Mouse (Mus musculus) midbrain, embryonic 12.5 days (tissue): ENCODE data around the gene Gm20425. TPM values are rescaled to one million over a fixed set of nuclear protein-coding genes. Genes with fewer than 3 reads are reported as not detected.

ENCODE experiments used
- ATAC-seq: fragments of 200-750 bp; cut with Nextera tagmentation; 2 replicates; pipeline ENCODE4 v1.8.0; 2017; ENCODE audit warnings: low read depth, moderate TSS enrichment, moderate library complexity; ENCODE audit not compliant: low FRiP score
- H3K27ac ChIP-seq: fragments of 300-500 bp; sonication (generic); replicated peaks from 2 replicates; pipeline ENCODE4 v1.5.1; 2016; ENCODE audit warnings: mild to moderate bottlenecking
- H3K27me3 ChIP-seq: fragments of 300-500 bp; sonication (generic); 2 replicates; pipeline ENCODE4 v1.6.1; 2016; ENCODE audit warnings: mild to moderate bottlenecking
- H3K36me3 ChIP-seq: fragments of 300-500 bp; sonication (generic); 2 replicates; pipeline ENCODE4 v1.6.1; 2016
- H3K4me1 ChIP-seq: fragments of 300-500 bp; sonication (generic); 2 replicates; pipeline ENCODE4 v1.6.1; 2016
- H3K4me2 ChIP-seq: fragments of 300-500 bp; sonication (generic); replicated peaks from 2 replicates; pipeline ENCODE4 v1.6.1; 2016; ENCODE audit warnings: mild to moderate bottlenecking, moderate library complexity
- H3K4me3 ChIP-seq: fragments of 300-500 bp; sonication (generic); 2 replicates; pipeline ENCODE4 v1.5.1; 2016; ENCODE audit warnings: mild to moderate bottlenecking
- H3K9ac ChIP-seq: fragments of 300-500 bp; sonication (generic); replicated peaks from 2 replicates; pipeline ENCODE4 v1.6.1; 2016; ENCODE audit warnings: mild to moderate bottlenecking, moderate library complexity
- H3K9me3 ChIP-seq: fragments of 300-500 bp; sonication (generic); 2 replicates; pipeline ENCODE4 v1.6.1; 2016; ENCODE audit warnings: mild to moderate bottlenecking
- WGBS: fragments of 180-500 bp; shearing (Covaris S2); methylation state at CpG from one replicate; pipeline ENCODE4 v1.1.7; 2016; 5-methylcytosine and 5-hydroxymethylcytosine counted together
- polyA plus RNA-seq: library from polyadenylated mRNA; unstranded; fragments of >200 nt; fragmentation: Nextera tagmentation; extraction: Ambion mirVana; gene quantifications from 2 replicates; pipeline ENCODE4 v1.2.1, GENCODE M21; 2016

The Gm20425 gene
- 1.7 and 5.3 TPM in 2 replicates for polyA plus RNA-seq

DNA sequence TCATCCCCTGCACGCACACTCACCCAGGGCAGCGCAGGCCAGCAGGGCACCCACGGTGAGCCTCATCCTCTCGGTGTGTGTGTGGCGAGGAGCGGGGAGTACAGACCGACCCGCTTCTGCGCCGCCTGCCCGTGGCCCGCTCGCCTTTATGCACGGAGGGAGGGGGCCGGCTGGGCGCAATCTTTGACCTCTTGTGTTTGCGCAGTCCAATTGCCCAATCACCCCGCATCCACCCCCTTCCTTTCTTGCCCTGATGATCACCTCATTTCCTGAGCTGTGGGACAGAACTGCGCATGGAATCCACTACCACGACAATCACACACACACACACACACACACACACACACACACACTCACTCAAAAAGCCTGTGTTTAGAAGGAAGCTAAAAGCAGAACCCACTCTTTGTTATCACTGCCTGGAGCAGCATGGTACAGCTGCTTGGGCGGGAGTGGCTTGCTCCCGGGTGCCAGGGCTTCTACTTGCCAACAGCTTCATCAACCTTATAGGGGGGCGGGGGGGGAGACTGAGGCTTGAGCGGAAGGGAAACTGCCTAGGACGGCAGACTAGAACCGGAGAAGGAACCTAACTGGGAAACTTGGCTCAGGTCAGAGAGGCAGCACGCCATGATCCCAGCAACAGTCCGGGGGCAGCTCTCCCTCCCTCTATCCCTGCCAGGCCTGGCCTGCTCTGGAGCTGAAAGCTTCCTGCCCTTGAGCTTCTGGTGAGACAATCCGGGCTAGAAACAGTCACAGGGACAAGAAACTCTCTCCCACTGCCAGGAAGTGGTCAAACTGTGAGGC, at the start of gene Gm20425, which contains the start of gene Trf:
Gene Gm20425 (minus strand): TSS at position 157 of the 801 bp plus-strand sequence.
Gene Trf (minus strand): TSS at position 294 of the 801 bp plus-strand sequence.
- H3K27me3 ChIP-seq: no peaks in the 10 kb centered on the region

DNA sequence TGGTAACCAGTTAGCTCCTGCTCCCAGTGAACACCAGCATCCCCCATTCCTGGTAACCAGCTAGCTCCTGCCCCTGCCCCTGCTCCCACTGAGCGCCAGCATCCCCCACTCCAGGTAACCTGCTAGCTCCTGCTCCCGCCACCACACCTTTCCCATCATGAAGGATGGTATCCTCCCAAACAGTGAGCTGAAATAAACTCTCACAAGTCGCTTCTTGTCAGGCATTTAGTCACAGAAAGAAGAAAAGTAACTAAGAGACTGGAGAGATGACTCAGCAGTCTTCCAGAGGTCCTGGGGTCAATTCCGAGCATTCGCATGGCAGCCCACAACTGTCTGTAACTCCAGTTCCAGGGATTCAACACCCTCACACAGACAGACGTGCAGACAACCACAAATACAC, 46.8 kb upstream of the Gm20425 start:
- no peak overlapping the region for H3K9ac ChIP-seq
- H3K4me1 ChIP-seq: no peaks in the 10 kb centered on the region
- ATAC-seq: no peak
- H3K27ac ChIP-seq: no peak overlapping the region
- H3K4me3 ChIP-seq: no peak overlapping the region
- H3K4me2 ChIP-seq: no peak overlapping the region
- H3K27me3 ChIP-seq: no peaks in the 10 kb centered on the region
- 87% methylated on average over 6 of the region's 6 CpGs for WGBS
- no peaks in the 10 kb centered on the region for H3K9me3 ChIP-seq
- no peaks in the 10 kb centered on the region for H3K36me3 ChIP-seq

More for the DNA sequence above, at the start of gene Gm20425, which contains the start of gene Trf:
- no peaks in the 10 kb centered on the region for H3K9me3 ChIP-seq
- H3K4me2 ChIP-seq: peak within 1 kb of the TSS; percentile 26
- H3K36me3 ChIP-seq: no peaks in the 10 kb centered on the region
- no peak within 1 kb of the TSS for H3K27ac ChIP-seq
- 61% methylated on average over 27 of the region's 29 CpGs for WGBS
- 0 out of 2 replicates have a peak within 1 kb of the TSS, but pooled peaks have one; percentile 11 for H3K9ac ChIP-seq
- H3K4me1 ChIP-seq: peaks cover 10% of the 10 kb centered on the region
- ATAC-seq: 0 out of 2 replicates have a peak, but pooled peaks have one; percentile 19
- H3K4me3 ChIP-seq: no peak within 1 kb of the TSS

DNA sequence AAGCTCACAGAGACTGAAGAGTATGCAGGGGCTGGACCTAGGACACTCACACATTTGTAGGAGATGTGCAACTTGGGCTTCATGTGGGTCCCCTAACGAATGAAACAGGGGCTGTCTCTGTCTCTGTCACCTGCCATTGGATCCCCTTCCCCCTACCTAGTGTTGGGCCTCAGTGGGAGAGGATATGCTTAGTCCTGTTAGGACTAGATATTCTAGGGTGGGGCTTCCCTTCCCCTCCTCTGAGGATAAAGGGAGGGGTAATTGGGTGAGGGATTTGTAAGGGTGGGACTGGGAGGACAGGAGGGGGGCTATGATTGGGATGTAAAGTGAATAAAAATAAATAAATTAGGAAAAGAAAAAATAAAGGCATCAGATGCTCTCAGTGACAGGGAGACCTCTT, 45.6 kb upstream of the Gm20425 start:
- Histone ChIP-seq H3K27ac (no peak overlapping the region), H3K27me3 (no peaks in the 10 kb centered on the region), H3K4me2 (no peak overlapping the region), H3K36me3 (no peaks in the 10 kb centered on the region), H3K9ac (no peak overlapping the region), H3K4me1 (no peaks in the 10 kb centered on the region), H3K4me3 (no peak overlapping the region), H3K9me3 (no peaks in the 10 kb centered on the region)
- no peak for ATAC-seq
- 73% methylated on average over 1 of the region's 1 CpGs for WGBS

GRCm38 (mm10) chr9:103274819-103275218, 44.7 kb upstream of the Gm20425 start:
- ATAC-seq: no peak
- 90% methylated on average over 8 of the region's 8 CpGs for WGBS
- H3K4me3 ChIP-seq: no peak overlapping the region
- no peaks in the 10 kb centered on the region for H3K9me3 ChIP-seq
- H3K27ac ChIP-seq: no peak overlapping the region
- H3K4me1 ChIP-seq: no peaks in the 10 kb centered on the region
- no peak overlapping the region for H3K9ac ChIP-seq
- H3K27me3 ChIP-seq: no peaks in the 10 kb centered on the region
- no peaks in the 10 kb centered on the region for H3K36me3 ChIP-seq
- no peak overlapping the region for H3K4me2 ChIP-seq

- H3K36me3 ChIP-seq: no peaks in the 10 kb centered on the region
- no peak overlapping the region for H3K4me2 ChIP-seq
- no peak overlapping the region for H3K27ac ChIP-seq
- H3K27me3 ChIP-seq: no peaks in the 10 kb centered on the region; the same call in 1 of the 2 replicates
- H3K9me3 ChIP-seq: no peaks in the 10 kb centered on the region
- no peak overlapping the region for H3K4me3 ChIP-seq
- H3K4me1 ChIP-seq: no peaks in the 10 kb centered on the region
- no peak for ATAC-seq
- 44% methylated on average over 4 of the region's 4 CpGs for WGBS
- no peak overlapping the region for H3K9ac ChIP-seq
These were observed 41.0 kb upstream of the Gm20425 start for GRCm38 (mm10) chr9:103271104-103271503.

- 88% methylated on average over 4 of the region's 4 CpGs for WGBS
- Histone ChIP-seq H3K4me1 (no peaks in the 10 kb centered on the region), H3K4me3 (no peak overlapping the region), H3K36me3 (no peaks in the 10 kb centered on the region), H3K27ac (no peak overlapping the region), H3K27me3 (no peaks in the 10 kb centered on the region; the same call in 1 of the 2 replicates), H3K9me3 (no peaks in the 10 kb centered on the region), H3K4me2 (no peak overlapping the region), H3K9ac (no peak overlapping the region)
- ATAC-seq: no peak
These were observed 35.7 kb upstream of the Gm20425 start for GRCm38 (mm10) chr9:103265778-103266177.

DNA sequence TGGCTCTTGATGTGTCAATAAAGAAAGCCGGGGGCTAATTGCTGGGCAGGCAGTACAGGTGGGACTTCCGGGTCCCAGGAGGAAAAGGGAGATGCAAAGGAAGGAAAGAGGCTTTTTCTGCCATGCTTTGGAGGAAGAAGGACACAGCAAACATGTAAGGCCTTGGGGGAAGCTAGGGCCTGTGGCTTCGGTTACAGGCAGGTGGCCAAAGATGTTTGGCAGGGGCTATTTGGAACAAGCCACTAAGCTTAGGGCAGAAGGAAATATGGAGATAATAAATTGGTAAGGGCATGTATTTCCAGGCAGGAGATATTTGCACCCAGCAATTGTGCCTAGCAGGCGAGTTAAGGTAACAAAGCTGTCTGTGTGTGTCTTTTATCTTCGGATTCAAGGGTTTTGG, 22.8 kb upstream of the Gm20425 start:
- no peaks in the 10 kb centered on the region for H3K36me3 ChIP-seq
- H3K4me2 ChIP-seq: no peak overlapping the region
- no peak overlapping the region for H3K9ac ChIP-seq
- no peaks in the 10 kb centered on the region for H3K27me3 ChIP-seq
- no peak for ATAC-seq
- no peak overlapping the region for H3K27ac ChIP-seq
- no peak overlapping the region for H3K4me3 ChIP-seq
- H3K4me1 ChIP-seq: no peaks in the 10 kb centered on the region
- no peaks in the 10 kb centered on the region for H3K9me3 ChIP-seq
- 88% methylated on average over 5 of the region's 5 CpGs for WGBS

DNA sequence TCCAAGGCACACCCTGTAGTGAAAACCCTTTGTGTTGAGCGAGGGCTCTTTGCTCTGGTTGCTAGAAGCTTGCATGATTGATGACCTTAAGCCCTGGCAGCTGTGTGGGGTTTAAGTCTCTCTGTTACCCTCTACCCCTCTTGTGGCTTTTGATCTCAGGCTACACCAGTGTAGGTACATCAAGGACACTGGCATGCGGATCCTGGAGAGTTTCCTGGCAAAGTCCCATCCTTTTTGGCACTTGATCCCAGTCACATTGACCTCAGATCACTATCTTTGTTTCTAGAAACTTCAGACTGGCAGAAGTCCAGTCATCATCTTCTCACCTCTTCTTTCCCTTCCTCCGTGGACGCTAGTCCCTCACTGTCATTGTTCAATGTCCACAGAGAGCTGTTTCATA, 18.5 kb upstream of the Gm20425 start:
- WGBS: 61% methylated on average over 4 of the region's 4 CpGs
- no peak for ATAC-seq
- H3K4me1 ChIP-seq: no peaks in the 10 kb centered on the region
- H3K27me3 ChIP-seq: no peaks in the 10 kb centered on the region
- H3K4me3 ChIP-seq: no peak overlapping the region
- H3K9ac ChIP-seq: no peak overlapping the region
- no peaks in the 10 kb centered on the region for H3K9me3 ChIP-seq
- H3K36me3 ChIP-seq: no peaks in the 10 kb centered on the region
- H3K27ac ChIP-seq: no peak overlapping the region
- no peak overlapping the region for H3K4me2 ChIP-seq

DNA sequence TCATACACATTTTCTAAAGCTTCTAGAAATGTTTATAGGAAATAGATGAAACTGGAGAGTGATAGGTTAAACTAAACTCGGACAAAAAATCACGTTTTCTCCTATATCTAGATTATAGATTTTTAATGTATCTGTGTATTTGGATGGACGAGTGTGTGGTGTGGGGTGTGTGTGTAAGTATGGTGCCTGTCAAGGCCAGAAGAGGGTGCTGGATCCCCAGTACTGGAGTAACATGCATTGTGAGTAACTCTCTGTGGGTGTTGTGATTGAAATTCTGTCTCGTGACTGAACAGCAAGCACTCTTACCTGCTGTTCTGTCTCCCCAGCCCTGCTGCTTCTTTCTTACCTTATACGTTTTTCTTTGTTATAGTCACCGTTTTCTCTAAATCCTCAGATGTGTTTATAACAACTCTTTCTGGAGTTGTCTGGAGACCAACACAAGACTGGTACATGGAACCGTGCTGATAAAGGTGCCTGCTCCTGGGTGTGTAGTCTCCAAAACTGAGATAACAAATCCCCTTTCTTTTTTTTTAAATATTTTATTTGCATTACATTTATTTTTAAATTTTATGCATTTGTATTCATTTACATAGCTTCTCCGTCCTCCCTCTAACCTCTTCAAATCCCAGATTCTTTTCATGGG, 16.5 kb upstream of the Gm20425 start:
- H3K4me3 ChIP-seq: no peak overlapping the region
- ATAC-seq: no peak
- WGBS: 89% methylated on average over 8 of the region's 8 CpGs
- H3K27me3 ChIP-seq: no peaks in the 10 kb centered on the region
- H3K4me1 ChIP-seq: no peaks in the 10 kb centered on the region
- H3K27ac ChIP-seq: no peak overlapping the region
- no peaks in the 10 kb centered on the region for H3K9me3 ChIP-seq
- no peaks in the 10 kb centered on the region for H3K36me3 ChIP-seq
- no peak overlapping the region for H3K4me2 ChIP-seq
- no peak overlapping the region for H3K9ac ChIP-seq

- ATAC-seq: no peak
- no peaks in the 10 kb centered on the region for H3K27me3 ChIP-seq
- no peak overlapping the region for H3K27ac ChIP-seq
- H3K9ac ChIP-seq: no peak overlapping the region
- H3K36me3 ChIP-seq: no peaks in the 10 kb centered on the region
- WGBS: 93% methylated on average over 4 of the region's 4 CpGs
- no peaks in the 10 kb centered on the region for H3K4me1 ChIP-seq
- H3K9me3 ChIP-seq: no peaks in the 10 kb centered on the region
- H3K4me3 ChIP-seq: no peak overlapping the region
- H3K4me2 ChIP-seq: no peak overlapping the region
These were observed 13.5 kb upstream of the Gm20425 start for GRCm38 (mm10) chr9:103243640-103244039.

- Histone ChIP-seq H3K4me2 (no peak overlapping the region), H3K9ac (no peak overlapping the region), H3K27me3 (no peaks in the 10 kb centered on the region), H3K27ac (no peak overlapping the region), H3K4me1 (no peaks in the 10 kb centered on the region), H3K36me3 (no peaks in the 10 kb centered on the region), H3K4me3 (no peak overlapping the region), H3K9me3 (no peaks in the 10 kb centered on the region)
- WGBS: 83% methylated on average over 2 of the region's 2 CpGs
- ATAC-seq: no peak
These were observed 11.1 kb upstream of the Gm20425 start for GRCm38 (mm10) chr9:103241206-103241605.

GRCm38 (mm10) chr9:103239471-103239870, 9.4 kb upstream of the Gm20425 start:
- peaks cover 4% of the 10 kb centered on the region; the same call in 1 of the 2 replicates for H3K4me1 ChIP-seq
- no peak overlapping the region for H3K4me2 ChIP-seq
- H3K9ac ChIP-seq: no peak overlapping the region
- H3K27ac ChIP-seq: no peak overlapping the region
- no peaks in the 10 kb centered on the region for H3K36me3 ChIP-seq
- no peak overlapping the region for H3K4me3 ChIP-seq
- no peaks in the 10 kb centered on the region for H3K9me3 ChIP-seq
- no peaks in the 10 kb centered on the region for H3K27me3 ChIP-seq
- ATAC-seq: no peak
- 84% methylated on average over 6 of the region's 6 CpGs for whole genome bisulfite sequencing
